Mouse (Mus musculus): ENCODE results near the gene Rpap1. TPM values are rescaled to one million over a fixed set of nuclear protein-coding genes. Genes with fewer than 3 reads are reported as not detected.

Rpap1 gene
- total and polyA plus RNA-seq, 2 experiments from 2014 or later = 10.2 to 13.9 TPM

DNA sequence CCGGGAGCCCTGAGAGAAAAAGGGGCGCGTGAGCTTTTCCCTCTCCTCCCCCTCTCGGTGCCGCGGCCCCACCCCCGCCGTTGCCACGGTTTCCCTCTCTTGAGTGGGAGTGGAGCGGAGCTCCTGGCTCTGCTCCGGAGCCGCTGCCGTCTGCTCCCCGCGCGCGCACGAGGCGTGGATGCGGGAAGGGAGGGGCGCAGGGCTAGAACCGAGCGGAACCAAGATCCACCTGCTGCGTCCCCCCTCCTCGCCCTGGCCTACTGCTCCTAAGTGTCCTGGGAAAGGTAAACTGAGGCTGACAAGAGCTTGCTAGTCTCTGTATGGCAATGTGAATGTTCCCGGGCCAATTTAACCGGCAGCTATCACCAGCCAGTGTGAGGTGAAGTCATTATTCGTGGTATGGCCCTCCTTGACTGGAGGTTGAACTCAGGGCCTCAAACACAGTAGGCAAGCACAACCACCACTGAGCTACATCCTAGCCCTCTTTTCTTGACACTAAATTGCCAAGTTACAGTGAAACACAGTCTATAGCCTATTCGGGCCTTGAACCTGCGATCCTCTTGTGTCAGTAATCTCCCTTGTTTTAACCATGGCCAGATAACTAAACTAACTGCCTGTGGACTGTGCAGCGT lies 44.0 kb downstream of the Rpap1 start:
- Histone ChIP-seq H3K27ac (ENCODE audit: low read depth) (no peak overlapping the region), H3K36me3 (replicated peaks; ENCODE audit: control insufficient read depth, insufficient read depth, low read length) (no peaks in the 10 kb centered on the region), H3K9ac (replicated peaks; ENCODE audit: low read depth, low read length) (peak overlapping the region; percentile 68; the same call in 1 of the 2 replicates), H3K4me2 (ENCODE audit: low read depth, low read length) (peak overlapping the region; percentile 99), H3K4me3 (ENCODE audit: low read depth, low read length) (peak overlapping the region; percentile 75), H3K4me1 (ENCODE audit: control insufficient read depth, insufficient read depth) (peaks cover 29% of the 10 kb centered on the region; the same call in 1 of the 2 replicates), H3K27me3 (ENCODE audit: control insufficient read depth, insufficient read depth, low read length) (peaks cover 19% of the 10 kb centered on the region), H3K9me3 (replicated peaks; ENCODE audit: control insufficient read depth, low read length) (no peaks in the 10 kb centered on the region)
- no peak for DNase-seq (ENCODE audit: low spot score)
- no peak for TF ChIP-seq EP300 (IDR thresholded peaks at IDR 0.05; ENCODE audit: low read depth)
- no peak for TF ChIP-seq CTCF (IDR thresholded peaks at IDR 0.05; ENCODE audit: low read depth)
- WGBS = 20% methylated on average over 27 of the region's 31 CpGs
- ATAC-seq (ENCODE audit: insufficient read depth, low read depth) = no peak

- H3K9me3 ChIP-seq (replicated peaks; ENCODE audit: control insufficient read depth, low read length) = no peaks in the 10 kb centered on the region
- no peak overlapping the region for H3K27ac ChIP-seq (ENCODE audit: low read depth)
- TF ChIP-seq CTCF (IDR thresholded peaks at IDR 0.05; ENCODE audit: low read depth) (no peak), EP300 (IDR thresholded peaks at IDR 0.05; ENCODE audit: low read depth) (no peak)
- peaks cover 29% of the 10 kb centered on the region; the same call in 1 of the 2 replicates for H3K4me1 ChIP-seq (ENCODE audit: control insufficient read depth, insufficient read depth)
- DNase-seq (ENCODE audit: low spot score) (no peak), ATAC-seq (ENCODE audit: insufficient read depth, low read depth) (peak; percentile 7; the same call in 1 of the 2 replicates)
- H3K4me3 ChIP-seq (ENCODE audit: low read depth, low read length) = peak overlapping the region; percentile 75
- H3K4me2 ChIP-seq (ENCODE audit: low read depth, low read length) = peak overlapping the region; percentile 99
- peaks cover 19% of the 10 kb centered on the region for H3K27me3 ChIP-seq (ENCODE audit: control insufficient read depth, insufficient read depth, low read length)
- WGBS = 1% methylated on average over 67 of the region's 70 CpGs
- H3K9ac ChIP-seq (replicated peaks; ENCODE audit: low read depth, low read length) = peak overlapping the region; percentile 68
- no peaks in the 10 kb centered on the region for H3K36me3 ChIP-seq (replicated peaks; ENCODE audit: control insufficient read depth, insufficient read depth, low read length)
These were observed 44.7 kb downstream of the Rpap1 start for GRCm38 (mm10) chr2:119742461-119743175.

DNA sequence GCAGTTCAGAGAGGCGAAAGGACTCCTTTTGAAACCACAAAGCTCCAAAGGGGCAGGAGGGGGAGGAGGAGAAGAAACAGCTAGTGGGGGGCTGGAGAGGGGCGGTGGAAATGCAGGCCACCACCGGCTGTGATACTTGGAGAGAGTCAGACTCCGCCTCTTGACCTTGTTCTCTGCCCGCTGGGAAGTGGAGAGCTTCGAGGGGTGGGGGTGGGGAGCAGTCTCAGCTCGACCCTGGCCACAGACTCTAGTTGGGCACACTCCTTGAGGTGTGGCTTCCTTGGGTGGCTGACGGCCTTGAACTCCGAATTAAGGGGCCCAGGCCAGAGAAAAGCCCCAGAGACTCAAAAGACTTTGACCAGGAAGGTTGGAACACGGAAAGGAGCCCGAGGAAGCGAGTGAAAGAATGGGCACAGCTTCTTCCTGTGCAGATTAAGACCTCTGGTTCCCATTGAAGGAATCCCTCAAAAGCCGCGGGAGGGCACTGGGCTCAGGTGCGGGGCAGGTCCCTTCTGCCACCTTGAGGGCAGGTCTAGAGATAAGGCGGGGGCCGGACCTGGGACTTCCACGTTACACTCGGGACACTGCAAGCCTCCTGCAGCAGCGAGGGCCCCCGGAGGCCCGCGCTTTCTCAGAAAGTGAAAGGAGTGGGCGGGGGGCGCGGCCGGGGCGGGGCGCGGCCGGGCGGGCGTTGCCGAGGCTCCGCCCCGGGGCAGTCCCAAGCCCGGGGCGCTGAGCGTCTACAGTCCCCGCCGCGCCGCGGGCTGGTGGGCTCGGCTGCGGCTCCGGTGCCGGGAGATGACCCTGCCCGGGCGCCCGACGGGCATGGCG lies 45.5 kb downstream of the Rpap1 start, which contains the start of gene Itpka:
Gene Itpka, plus strand, starts transcription at position 757 of the 831 bp plus-strand sequence.
- Histone ChIP-seq H3K27me3 (ENCODE audit: control insufficient read depth, insufficient read depth, low read length) (peaks cover 19% of the 10 kb centered on the region), H3K4me3 (ENCODE audit: low read depth, low read length) (peak within 1 kb of the TSS; percentile 75), H3K27ac (ENCODE audit: low read depth) (peak within 1 kb of the TSS; percentile 67), H3K9ac (replicated peaks; ENCODE audit: low read depth, low read length) (peak within 1 kb of the TSS; percentile 68), H3K4me2 (ENCODE audit: low read depth, low read length) (peak within 1 kb of the TSS; percentile 99), H3K36me3 (replicated peaks; ENCODE audit: control insufficient read depth, insufficient read depth, low read length) (no peaks in the 10 kb centered on the region), H3K9me3 (replicated peaks; ENCODE audit: control insufficient read depth, low read length) (no peaks in the 10 kb centered on the region), H3K4me1 (ENCODE audit: control insufficient read depth, insufficient read depth) (peaks cover 29% of the 10 kb centered on the region; the same call in 1 of the 2 replicates)
- ATAC-seq (ENCODE audit: insufficient read depth, low read depth) (peak; percentile 83), DNase-seq (ENCODE audit: low spot score) (peak; percentile 68)
- TF ChIP-seq EP300 (IDR thresholded peaks at IDR 0.05; ENCODE audit: low read depth) = no peak
- no peak for TF ChIP-seq CTCF (IDR thresholded peaks at IDR 0.05; ENCODE audit: low read depth)
- WGBS = under 1% methylated on average over 42 of the region's 53 CpGs

DNA sequence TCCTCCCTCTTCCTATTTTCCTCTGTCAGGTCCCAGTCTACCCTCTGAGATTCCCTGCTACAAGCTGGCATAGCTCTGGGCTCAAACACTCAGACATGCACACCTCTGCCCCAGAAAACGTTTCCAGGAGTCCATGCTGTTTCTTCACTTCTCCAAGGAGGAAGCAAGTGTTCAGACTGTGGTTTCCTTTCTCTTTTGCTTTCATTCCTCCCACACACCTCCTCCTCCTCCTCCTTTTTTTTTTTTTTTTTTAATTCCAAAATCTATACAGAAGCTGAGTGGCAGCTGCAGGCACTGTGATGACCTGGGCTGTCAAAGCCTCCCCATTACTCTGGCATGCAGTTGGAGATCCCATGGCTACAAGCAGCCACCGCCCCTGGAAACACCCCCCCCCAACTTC lies 46.8 kb downstream of the Rpap1 start:
- H3K9ac ChIP-seq (replicated peaks; ENCODE audit: low read depth, low read length) = no peak overlapping the region

GRCm38 (mm10) chr2:119737124-119737523 lies 50.2 kb downstream of the Rpap1 start:
- Histone ChIP-seq H3K4me1 (ENCODE audit: control insufficient read depth, insufficient read depth) (peaks cover 11% of the 10 kb centered on the region; the same call in 1 of the 2 replicates), H3K27me3 (ENCODE audit: control insufficient read depth, insufficient read depth, low read length) (no peaks in the 10 kb centered on the region), H3K9me3 (replicated peaks; ENCODE audit: control insufficient read depth, low read length) (no peaks in the 10 kb centered on the region), H3K9ac (replicated peaks; ENCODE audit: low read depth, low read length) (no peak overlapping the region), H3K27ac (ENCODE audit: low read depth) (no peak overlapping the region), H3K4me3 (ENCODE audit: low read depth, low read length) (no peak overlapping the region), H3K4me2 (ENCODE audit: low read depth, low read length) (no peak overlapping the region), H3K36me3 (replicated peaks; ENCODE audit: control insufficient read depth, insufficient read depth, low read length) (peaks cover 35% of the 10 kb centered on the region)
- 13% methylated on average over 12 of the region's 12 CpGs for WGBS
- TF ChIP-seq CTCF (IDR thresholded peaks at IDR 0.05; ENCODE audit: low read depth) (no peak), EP300 (IDR thresholded peaks at IDR 0.05; ENCODE audit: low read depth) (no peak)
- ATAC-seq (ENCODE audit: insufficient read depth, low read depth) (no peak), DNase-seq (ENCODE audit: low spot score) (no peak)

More for the DNA sequence above, 46.8 kb downstream of the Rpap1 start:
- no peak overlapping the region for H3K4me3 ChIP-seq (ENCODE audit: low read depth, low read length)
- no peaks in the 10 kb centered on the region for H3K9me3 ChIP-seq (replicated peaks; ENCODE audit: control insufficient read depth, low read length)
- H3K27me3 ChIP-seq (ENCODE audit: control insufficient read depth, insufficient read depth, low read length) = peaks cover 19% of the 10 kb centered on the region
- TF ChIP-seq EP300 (IDR thresholded peaks at IDR 0.05; ENCODE audit: low read depth) = no peak
- ATAC-seq (ENCODE audit: insufficient read depth, low read depth) (no peak), DNase-seq (ENCODE audit: low spot score) (no peak)
- H3K36me3 ChIP-seq (replicated peaks; ENCODE audit: control insufficient read depth, insufficient read depth, low read length) = peaks cover 4% of the 10 kb centered on the region; the same call in 1 of the 2 replicates
- H3K4me1 ChIP-seq (ENCODE audit: control insufficient read depth, insufficient read depth) = peaks cover 29% of the 10 kb centered on the region; the same call in 1 of the 2 replicates
- H3K4me2 ChIP-seq (ENCODE audit: low read depth, low read length) = no peak overlapping the region
- 50% methylated on average over 2 of the region's 2 CpGs for WGBS
- no peak overlapping the region for H3K27ac ChIP-seq (ENCODE audit: low read depth)

Measured in heart, postnatal 0 days (tissue).